16 mouse cellular contexts compared by ENCODE assay signal in genomic region chr9:64220603-64221002, GRCm38 (mm10). TPM values are rescaled to one million over a fixed set of nuclear protein-coding genes. Genes with fewer than 3 reads are reported as not detected.
"Had no signal": no experiment of that assay in that cellular context is flagged by ENCODE, and none has a peak within 500 bp of the region (broad histone marks: within the 10 kb centered on the region; RNA-seq: fewer than 3 reads in every experiment).

No protein-coding gene starts in this region.

- H3K27ac ChIP-seq: left cerebral cortex, adult 2 months; limb, embryonic 10.5 days; liver, embryonic 15.5 days; midbrain, embryonic 12.5 days; stomach, embryonic 15.5 days had no signal

- ATAC-seq: lung, postnatal 0 days; midbrain, embryonic 16.5 days had no signal

- H3K4me3 ChIP-seq: left cerebral cortex, adult 2 months; limb, embryonic 10.5 days; liver, embryonic 15.5 days; megakaryocyte, embryonic 14.5 days; midbrain, embryonic 12.5 days; stomach, embryonic 15.5 days had no signal

- H3K27me3 ChIP-seq: liver, embryonic 15.5 days; megakaryocyte, embryonic 14.5 days; midbrain, embryonic 12.5 days; stomach, embryonic 15.5 days had no signal

- H3K36me3 ChIP-seq: liver, embryonic 15.5 days; midbrain, embryonic 12.5 days; stomach, embryonic 15.5 days had no signal

- H3K4me2 ChIP-seq: liver, embryonic 11.5 days; liver, embryonic 15.5 days; midbrain, embryonic 12.5 days; stomach, embryonic 15.5 days had no signal

- H3K9ac ChIP-seq: liver, embryonic 15.5 days; midbrain, embryonic 12.5 days; stomach, embryonic 15.5 days had no signal

- H3K9me3 ChIP-seq: limb, embryonic 10.5 days; liver, embryonic 15.5 days; megakaryocyte, embryonic 14.5 days; midbrain, embryonic 12.5 days; stomach, embryonic 15.5 days had no signal

- DNase-seq: kidney, postnatal 10 days; kidney, postnatal 4 days; lung, adult 2 months; lung, postnatal 4 days; right cerebral cortex, adult 18-20 months; thymus, postnatal 36 days had no signal

RNA-seq across cellular contexts. Expression of gene Uchl4, which starts 14.4 kb away (rescaled TPM):
- polyA plus RNA-seq: lung, adult 2 months; spleen, adult 2 months had no signal
